Mouse (Mus musculus): Measurements from ENCODE around the gene Rsph3a.
A peak's percentile ranks its signal among the peaks of the same experiment; 100 is the strongest.
"Not testable (repeated sequence)": the region's sequence is repeated elsewhere in the genome, so short reads cannot be mapped to it uniquely, and the experiment has no call there.

DNA sequence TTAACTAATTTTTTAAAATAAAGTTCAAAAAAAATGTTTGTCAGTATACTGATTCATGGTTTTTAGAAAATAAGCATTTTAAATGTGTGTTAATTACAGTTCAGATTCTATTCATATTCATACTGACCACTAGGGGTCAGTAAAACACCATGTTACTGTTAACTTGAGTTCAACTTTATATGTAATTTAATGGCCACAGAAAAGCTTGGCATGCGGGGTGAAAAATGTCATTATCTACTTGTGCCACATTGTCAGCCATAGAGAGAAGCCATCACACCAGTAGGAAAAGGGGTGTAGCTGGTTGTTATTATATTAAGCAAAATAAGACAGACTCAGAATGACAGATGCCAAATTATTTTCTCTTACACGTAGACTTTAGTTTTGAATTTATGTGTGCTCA is 38.1 kb downstream of the Rsph3a start:
- TF ChIP-seq POLR2A (IDR thresholded peaks at IDR 0.05; ENCODE audit: insufficient read depth, low read depth, low read length), result not testable (repeated sequence)
- TF ChIP-seq CTCF (IDR thresholded peaks at IDR 0.05), result peak; percentile 38
